Comparison of ENCODE assay signal across 8 mouse cellular contexts in the genomic region with DNA sequence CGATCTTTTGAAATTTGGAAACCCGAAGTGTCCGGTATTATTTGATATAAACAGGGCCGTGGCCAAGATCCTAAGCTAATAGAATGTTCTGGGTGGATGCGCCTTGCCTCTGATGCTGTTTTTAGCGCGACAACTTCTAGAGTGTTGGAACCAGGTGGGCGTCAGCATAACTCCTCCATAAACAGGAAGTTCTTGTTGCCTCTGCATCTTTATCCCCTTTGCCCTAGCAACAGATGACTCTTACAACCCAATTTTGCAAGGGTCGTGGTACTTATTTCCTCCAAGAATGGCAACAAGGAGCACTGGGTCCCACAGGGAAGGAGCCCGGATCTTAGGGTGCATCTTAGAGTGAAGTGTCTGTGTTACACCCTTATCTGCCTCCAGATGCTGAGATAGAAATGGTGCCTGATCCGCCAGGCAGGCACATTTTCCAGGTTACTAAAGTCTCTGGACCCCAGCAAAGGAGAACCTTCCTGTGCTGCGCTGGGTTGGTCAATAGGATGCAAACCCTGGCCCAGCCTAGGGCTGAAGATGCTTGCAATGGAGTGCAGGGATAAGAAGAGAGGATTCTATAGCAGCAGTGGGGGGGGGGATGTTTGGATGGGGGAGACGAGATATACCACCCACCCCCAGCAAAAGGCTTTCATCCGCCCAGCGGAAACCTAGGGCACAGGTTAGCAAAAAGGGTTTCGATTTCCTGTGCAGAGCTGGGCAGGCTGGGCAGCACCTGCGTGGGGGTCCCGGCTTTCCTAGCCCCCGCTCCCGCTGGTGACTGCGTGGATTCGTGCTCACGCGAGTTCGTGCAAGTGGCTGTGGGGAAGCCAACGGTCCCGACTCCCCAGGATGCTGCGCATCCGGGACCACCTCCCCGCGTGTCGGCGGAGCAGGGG. TPM values are rescaled to one million over a fixed set of nuclear protein-coding genes. Genes with fewer than 3 reads are reported as not detected.
DNase-seq lines count a peak whose midpoint lies in the region; ATAC-seq and TF ChIP-seq lines count a peak whose summit lies in the region.

No protein-coding gene starts in this region.

- no peak for DNase-seq in heart, adult 8-10 months (ENCODE audit: low spot score)
- DNase-seq in ES-E14 (ENCODE audit: low read depth, low spot score): no peak
- DNase-seq in retina, postnatal 1 day: peak; percentile 6
- no peak for DNase-seq in adrenal gland, postnatal 4 days (ENCODE audit: low spot score in 2 of 2)
- DNase-seq in ovary, adult 18-20 months (ENCODE audit: low spot score): no peak

- WGBS in heart, embryonic 13.5 days: 19% methylated on average over 33 of the region's 33 CpGs
- WGBS in forebrain, embryonic 16.5 days: 20% methylated on average over 32 of the region's 33 CpGs
- WGBS in liver, embryonic 12.5 days (ENCODE audit: insufficient replicate concordance): 18% methylated on average over 33 of the region's 33 CpGs

- H3K4me1 ChIP-seq in heart, embryonic 13.5 days: peaks cover 9% of the 10 kb centered on the region
- no peaks in the 10 kb centered on the region for H3K4me1 ChIP-seq in ES-E14 (ENCODE audit: control insufficient read depth in 2 of 2, insufficient read depth in 2 of 2, low read length in 2 of 2, poor library complexity in 1 of 2)
- H3K4me1 ChIP-seq in forebrain, embryonic 16.5 days (replicated peaks; ENCODE audit: control insufficient read depth, insufficient read depth, low read length): peaks cover 6% of the 10 kb centered on the region; the same call in 1 of the 2 replicates
- H3K4me1 ChIP-seq in liver, embryonic 12.5 days: 0 out of 2 replicates have a peak, but pooled peaks cover 4% of the 10 kb centered on the region

- no peak overlapping the region for H3K27ac ChIP-seq in heart, embryonic 13.5 days (replicated peaks)
- H3K27ac ChIP-seq in ES-E14 (ENCODE audit: insufficient read depth, low read depth, low read length, poor library complexity, severe bottlenecking): no peak overlapping the region
- H3K27ac ChIP-seq in forebrain, embryonic 16.5 days (ENCODE audit: low read length): no peak overlapping the region
- no peak overlapping the region for H3K27ac ChIP-seq in liver, embryonic 12.5 days

- H3K4me2 ChIP-seq in heart, embryonic 13.5 days: peak overlapping the region; percentile 98
- peak overlapping the region; percentile 96 for H3K4me2 ChIP-seq in forebrain, embryonic 16.5 days (ENCODE audit: low read length)
- H3K4me2 ChIP-seq in liver, embryonic 12.5 days: peak overlapping the region; percentile 69

- H3K9ac ChIP-seq in heart, embryonic 13.5 days: peak overlapping the region; percentile 81
- H3K9ac ChIP-seq in ES-E14 (ENCODE audit: insufficient read depth, low read depth, low read length, poor library complexity, severe bottlenecking): peak overlapping the region; percentile 73
- H3K9ac ChIP-seq in forebrain, embryonic 16.5 days (replicated peaks; ENCODE audit: low read depth, low read length): peak overlapping the region; percentile 83
- H3K9ac ChIP-seq in liver, embryonic 12.5 days: no peak overlapping the region

- no peaks in the 10 kb centered on the region; the same call in 1 of the 2 replicates for H3K9me3 ChIP-seq in heart, embryonic 13.5 days
- no peaks in the 10 kb centered on the region for H3K9me3 ChIP-seq in ES-E14 (ENCODE audit: control insufficient read depth, insufficient read depth, low read depth, low read length)
- no peaks in the 10 kb centered on the region for H3K9me3 ChIP-seq in forebrain, embryonic 16.5 days (ENCODE audit: control insufficient read depth, low read length)
- H3K9me3 ChIP-seq in liver, embryonic 12.5 days (replicated peaks): no peaks in the 10 kb centered on the region

- in situ Hi-C loops in ES-E14 (cut with MboI; ENCODE audit: low sequenced_read_pairs in 2 of 2, unreplicated experiment in 2 of 2): no loop called here

- H3K4me3 ChIP-seq in heart, embryonic 13.5 days: peak overlapping the region; percentile 71
- H3K4me3 ChIP-seq in ES-E14 (ENCODE audit: insufficient read depth in 1 of 2, low read depth in 1 of 2, low read length in 2 of 2, poor library complexity in 1 of 2, severe bottlenecking in 1 of 2): peak overlapping the region; percentile 82 to 97
- H3K4me3 ChIP-seq in forebrain, embryonic 16.5 days (replicated peaks; ENCODE audit: low read length): peak overlapping the region; percentile 77
- H3K4me3 ChIP-seq in liver, embryonic 12.5 days: peak overlapping the region; percentile 48

- H3K36me3 ChIP-seq in heart, embryonic 13.5 days: no peaks in the 10 kb centered on the region
- H3K36me3 ChIP-seq in ES-E14 (ENCODE audit: control insufficient read depth, insufficient read depth, low read length, poor library complexity, severe bottlenecking): 0 out of 2 replicates have a peak, but pooled peaks cover 4% of the 10 kb centered on the region
- no peaks in the 10 kb centered on the region for H3K36me3 ChIP-seq in forebrain, embryonic 16.5 days (ENCODE audit: control insufficient read depth, insufficient read depth)
- no peaks in the 10 kb centered on the region for H3K36me3 ChIP-seq in liver, embryonic 12.5 days

- peaks cover 24% of the 10 kb centered on the region for H3K27me3 ChIP-seq in heart, embryonic 13.5 days (replicated peaks)
- no peaks in the 10 kb centered on the region for H3K27me3 ChIP-seq in forebrain, embryonic 16.5 days (replicated peaks; ENCODE audit: control insufficient read depth, insufficient read depth, low read length)
- peaks cover 36% of the 10 kb centered on the region for H3K27me3 ChIP-seq in liver, embryonic 12.5 days (replicated peaks)

- no peak for ATAC-seq in heart, embryonic 13.5 days (ENCODE audit: extremely low read depth, insufficient number of reproducible peaks, low FRiP score, low TSS enrichment)
- peak; percentile 49 for ATAC-seq in forebrain, embryonic 16.5 days
- no peak for ATAC-seq in liver, embryonic 12.5 days

TF ChIP-seq in ES-E14, 5 proteins besides CTCF, POLR2A, EP300 and RAD21:
- no peak for TF ChIP-seq ZC3H11A (IDR thresholded peaks at IDR 0.05; ENCODE audit: borderline replicate concordance, low read depth, low read length)
- TF ChIP-seq ZNF384 (IDR thresholded peaks at IDR 0.05; ENCODE audit: low read depth, low read length): no peak
- no peak for TF ChIP-seq HCFC1 (IDR thresholded peaks at IDR 0.05; ENCODE audit: borderline replicate concordance, insufficient read depth, low read length)
- TF ChIP-seq MAFK (IDR thresholded peaks at IDR 0.05; ENCODE audit: insufficient read depth, low read depth, low read length): no peak
- TF ChIP-seq CHD2 (IDR thresholded peaks at IDR 0.05; ENCODE audit: low read depth, low read length): no peak

RNA-seq across cellular contexts. Expression of a gene that starts 0.8 kb away (rescaled TPM):
- 0.45 and 0.90 TPM in 2 replicates for polyA plus RNA-seq in heart, embryonic 13.5 days (2015; fragmentation: Nextera tagmentation; extraction: Ambion mirVana)
- 1 to 10 TPM in 2 of 4 experiments, under 1 TPM in 2; 0.44 to 2.2 (median 0.92) TPM for total RNA-seq in heart, adult 8-10 months (2022)
- total RNA-seq in ES-E14 (2012; rRNA removed): 16.1 and 19.5 TPM in 2 replicates
- polyA plus RNA-seq in forebrain, embryonic 16.5 days (2015; fragmentation: Nextera tagmentation; extraction: Ambion mirVana): 3.3 and 4.9 TPM in 2 replicates
- 0.12 and 0.17 TPM in 2 replicates for polyA plus RNA-seq in liver, embryonic 12.5 days (2016; fragmentation: Nextera tagmentation; extraction: Ambion mirVana)
- total RNA-seq in adrenal gland, postnatal 4 days (2021): 1 to 10 TPM; 3.5 to 4.8 TPM
